Comparison of ENCODE assay signal across 16 mouse cellular contexts in the genomic region with DNA sequence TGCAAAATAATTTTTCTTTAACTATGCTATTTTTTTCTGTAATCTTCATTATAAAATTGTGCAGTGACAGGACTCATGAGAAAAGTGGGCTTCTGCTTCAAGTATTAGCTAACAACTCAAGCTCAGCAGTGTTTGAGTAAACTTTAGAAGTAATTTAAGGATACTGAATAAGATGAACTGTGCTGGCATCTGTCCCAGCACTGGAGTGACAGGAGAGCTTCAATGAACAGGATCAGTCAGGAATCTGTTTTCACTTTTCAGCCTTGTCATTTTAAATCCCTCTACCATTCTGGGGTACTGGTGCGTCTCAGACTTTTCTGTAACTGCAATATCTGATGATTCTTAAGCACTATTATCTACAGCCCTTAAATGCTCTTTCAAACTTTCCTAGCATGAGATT.
DNase-seq lines count a peak whose midpoint lies in the region; ATAC-seq and TF ChIP-seq lines count a peak whose summit lies in the region.
"Had no signal": no experiment of that assay in that cellular context is flagged by ENCODE, and none has a peak within 500 bp of the region (broad histone marks: within the 10 kb centered on the region; RNA-seq: fewer than 3 reads in every experiment).

No protein-coding gene starts in this region.

- no peaks in the 10 kb centered on the region for H3K4me1 ChIP-seq in forebrain, postnatal 0 days (ENCODE audit: insufficient read depth)
- no peaks in the 10 kb centered on the region for H3K4me1 ChIP-seq in forebrain, embryonic 15.5 days
- no peaks in the 10 kb centered on the region for H3K4me1 ChIP-seq in midbrain, embryonic 14.5 days (ENCODE audit: control insufficient read depth, insufficient read depth, low read length)
- no peaks in the 10 kb centered on the region for H3K4me1 ChIP-seq in midbrain, embryonic 16.5 days (ENCODE audit: control insufficient read depth, insufficient read depth, low read length)
- H3K4me1 ChIP-seq: forebrain, embryonic 12.5 days had no signal

- WGBS in forebrain, postnatal 0 days, result 32% methylated on average over 1 of the region's 1 CpGs
- WGBS in forebrain, embryonic 15.5 days, result 53% methylated on average over 1 of the region's 1 CpGs
- 46% methylated on average over 1 of the region's 1 CpGs for WGBS in midbrain, embryonic 14.5 days
- 57% methylated on average over 1 of the region's 1 CpGs for WGBS in midbrain, embryonic 16.5 days

- no peaks in the 10 kb centered on the region for H3K27me3 ChIP-seq in forebrain, postnatal 0 days (ENCODE audit: insufficient read depth, low read length)
- no peaks in the 10 kb centered on the region for H3K27me3 ChIP-seq in forebrain, embryonic 15.5 days
- H3K27me3 ChIP-seq in midbrain, embryonic 14.5 days (ENCODE audit: control insufficient read depth, insufficient read depth, low read length), result no peaks in the 10 kb centered on the region
- no peaks in the 10 kb centered on the region for H3K27me3 ChIP-seq in midbrain, embryonic 16.5 days (ENCODE audit: control insufficient read depth, insufficient read depth, low read depth, low read length)
- H3K27me3 ChIP-seq: forebrain, embryonic 12.5 days; heart, embryonic 13.5 days had no signal

- H3K9ac ChIP-seq in forebrain, postnatal 0 days, result no peak overlapping the region
- H3K9ac ChIP-seq in forebrain, embryonic 15.5 days (replicated peaks), result no peak overlapping the region
- no peak overlapping the region for H3K9ac ChIP-seq in midbrain, embryonic 14.5 days (replicated peaks; ENCODE audit: low read length)
- H3K9ac ChIP-seq in midbrain, embryonic 16.5 days (ENCODE audit: low read depth, low read length), result no peak overlapping the region
- H3K9ac ChIP-seq: forebrain, embryonic 12.5 days; heart, embryonic 13.5 days had no signal

- ATAC-seq in forebrain, postnatal 0 days, result no peak
- ATAC-seq in forebrain, embryonic 15.5 days (replicated peaks), result no peak
- ATAC-seq in midbrain, embryonic 14.5 days (ENCODE audit: low FRiP score, low TSS enrichment), result no peak
- ATAC-seq in midbrain, embryonic 16.5 days, result no peak
- ATAC-seq: hindbrain, embryonic 16.5 days had no signal

- DNase-seq in forebrain, postnatal 0 days, result peak; percentile 11
- DNase-seq in midbrain, embryonic 14.5 days, result peak; percentile 11
- peak; percentile 8 for DNase-seq in brain, adult 2 months (ENCODE audit: low read depth, low spot score)
- no peak for DNase-seq in urinary bladder, postnatal 4 days (ENCODE audit: low spot score in 2 of 2)
- DNase-seq: adrenal gland, adult 8-10 months; adrenal gland, postnatal 36 days; cerebellum, adult 11-12 months; cerebellum, adult 9-11 months; gastrocnemius, postnatal 36 days; heart, adult 11 months; heart, postnatal 36 days had no signal

- H3K9me3 ChIP-seq in forebrain, postnatal 0 days (ENCODE audit: low read length), result no peaks in the 10 kb centered on the region
- H3K9me3 ChIP-seq in forebrain, embryonic 15.5 days, result no peaks in the 10 kb centered on the region
- H3K9me3 ChIP-seq in midbrain, embryonic 14.5 days (ENCODE audit: control insufficient read depth, low read length), result no peaks in the 10 kb centered on the region
- H3K9me3 ChIP-seq in midbrain, embryonic 16.5 days (replicated peaks; ENCODE audit: control insufficient read depth, low read length, poor library complexity, severe bottlenecking), result no peaks in the 10 kb centered on the region
- H3K9me3 ChIP-seq: forebrain, embryonic 12.5 days; heart, embryonic 13.5 days had no signal

- no peak overlapping the region for H3K27ac ChIP-seq in forebrain, postnatal 0 days (ENCODE audit: low read depth, low read length)
- no peak overlapping the region for H3K27ac ChIP-seq in forebrain, embryonic 15.5 days (replicated peaks)
- no peak overlapping the region for H3K27ac ChIP-seq in midbrain, embryonic 14.5 days (replicated peaks; ENCODE audit: low read depth, low read length)
- H3K27ac ChIP-seq in midbrain, embryonic 16.5 days (ENCODE audit: low read length), result no peak overlapping the region
- H3K27ac ChIP-seq: forebrain, embryonic 12.5 days; heart, embryonic 13.5 days had no signal

- TF ChIP-seq CTCF in forebrain, postnatal 0 days (IDR thresholded peaks at IDR 0.05; ENCODE audit: low read depth), result no peak

- no peak overlapping the region for H3K4me3 ChIP-seq in forebrain, postnatal 0 days (ENCODE audit: low read depth, low read length)
- H3K4me3 ChIP-seq in forebrain, embryonic 15.5 days, result no peak overlapping the region
- no peak overlapping the region for H3K4me3 ChIP-seq in midbrain, embryonic 14.5 days (replicated peaks; ENCODE audit: low read depth, low read length)
- H3K4me3 ChIP-seq in midbrain, embryonic 16.5 days (ENCODE audit: low read depth, low read length), result no peak overlapping the region
- H3K4me3 ChIP-seq: forebrain, embryonic 12.5 days; heart, embryonic 13.5 days had no signal

- no peaks in the 10 kb centered on the region for H3K36me3 ChIP-seq in forebrain, postnatal 0 days (ENCODE audit: insufficient read depth)
- H3K36me3 ChIP-seq in forebrain, embryonic 15.5 days, result no peaks in the 10 kb centered on the region
- no peaks in the 10 kb centered on the region for H3K36me3 ChIP-seq in midbrain, embryonic 14.5 days (ENCODE audit: control insufficient read depth, insufficient read depth, low read length)
- H3K36me3 ChIP-seq in midbrain, embryonic 16.5 days (ENCODE audit: control insufficient read depth, insufficient read depth, low read length), result no peaks in the 10 kb centered on the region
- H3K36me3 ChIP-seq: forebrain, embryonic 12.5 days; heart, embryonic 13.5 days had no signal

- no peak overlapping the region for H3K4me2 ChIP-seq in forebrain, postnatal 0 days (ENCODE audit: low read depth)
- no peak overlapping the region for H3K4me2 ChIP-seq in forebrain, embryonic 15.5 days (replicated peaks)
- no peak overlapping the region for H3K4me2 ChIP-seq in midbrain, embryonic 14.5 days (ENCODE audit: low read length)
- H3K4me2 ChIP-seq in midbrain, embryonic 16.5 days (ENCODE audit: low read length), result no peak overlapping the region
- H3K4me2 ChIP-seq: forebrain, embryonic 12.5 days; heart, embryonic 13.5 days had no signal

Comparison
In these comparisons a context has a peak if more than half of its experiments do, and no peak if none do; other contexts are left out.
1. DNase-seq: peak in forebrain, postnatal 0 days (single experiment), midbrain, embryonic 14.5 days (single experiment) and brain, adult 2 months (single experiment); none in urinary bladder, postnatal 4 days (0 of 2).